Mouse (Mus musculus): ENCODE measurements at regions not wholly inside any gene's neighbourhood (a gene's known extent, or its start where the extent isn't known, plus 50 kb on each side); places are given as distances from the start of the nearest gene placed in this dataset.

GRCm38 (mm10) chr8:49845575-49845974 lies 1001.8 kb upstream of the Tenm3 start:
- CTCF ChIA-PET = no interaction called here
- POLR2A ChIA-PET = no interaction called here

GRCm38 (mm10) chr8:49831970-49832369 lies 988.2 kb upstream of the Tenm3 start:
- POLR2A ChIA-PET = no interaction called here
- CTCF ChIA-PET = no interaction called here

- ChIA-PET CTCF (interaction anchor here in 1 of 4 experiments (0.5 kb wide), 1 partner anchor 199 kb away, joined by 3 read pairs; no protein-coding TSS in a partner anchor), POLR2A (interaction anchor here in 1 of 4 experiments (0.6 kb wide), 1 partner anchor 282 kb away, joined by 6 read pairs; no protein-coding TSS in a partner anchor)
Observed at GRCm38 (mm10) chr8:49829345-49829744, 985.6 kb upstream of the Tenm3 start.

GRCm38 (mm10) chr8:49826231-49826630 lies 982.5 kb upstream of the Tenm3 start:
- CTCF ChIA-PET = no interaction called here
- POLR2A ChIA-PET = no interaction called here

GRCm38 (mm10) chr8:49825000-49825399 lies 981.2 kb upstream of the Tenm3 start:
- POLR2A ChIA-PET = interaction anchor here in 1 of 4 experiments (0.6 kb wide), 1 partner anchor 361 kb away, joined by 3 read pairs; no protein-coding TSS in a partner anchor
- CTCF ChIA-PET = no interaction called here

GRCm38 (mm10) chr8:49822791-49823190 lies 979.0 kb upstream of the Tenm3 start:
- POLR2A ChIA-PET = no interaction called here
- CTCF ChIA-PET = no interaction called here

GRCm38 (mm10) chr8:49799236-49799635 lies 955.5 kb upstream of the Tenm3 start:
- POLR2A ChIA-PET = no interaction called here

GRCm38 (mm10) chr8:49796741-49797140 lies 953.0 kb upstream of the Tenm3 start:
- ChIA-PET CTCF (no interaction called here), POLR2A (no interaction called here)

More at GRCm38 (mm10) chr8:49799236-49799635, 955.5 kb upstream of the Tenm3 start:
- CTCF ChIA-PET = no interaction called here

GRCm38 (mm10) chr8:49794491-49794890 lies 950.7 kb upstream of the Tenm3 start:
- POLR2A ChIA-PET = no interaction called here
- CTCF ChIA-PET = no interaction called here

GRCm38 (mm10) chr8:49769829-49770228 lies 926.1 kb upstream of the Tenm3 start:
- CTCF ChIA-PET = no interaction called here
- POLR2A ChIA-PET = no interaction called here

- ChIA-PET POLR2A (no interaction called here), CTCF (no interaction called here)
Observed at GRCm38 (mm10) chr8:49738043-49738442, 894.3 kb upstream of the Tenm3 start.

GRCm38 (mm10) chr8:49729156-49729555 lies 885.4 kb upstream of the Tenm3 start:
- POLR2A ChIA-PET = no interaction called here
- CTCF ChIA-PET = no interaction called here

GRCm38 (mm10) chr8:49712371-49712770 lies 868.6 kb upstream of the Tenm3 start:
- CTCF ChIA-PET = no interaction called here
- POLR2A ChIA-PET = no interaction called here

GRCm38 (mm10) chr8:49708701-49709100 lies 865.0 kb upstream of the Tenm3 start:
- POLR2A ChIA-PET = no interaction called here
- CTCF ChIA-PET = interaction anchor here in 3 of 4 experiments (0.6 to 0.7 kb wide), 4 partner anchors 31 to 1487 kb away, joined by 3 to 4 read pairs (median 4); no protein-coding TSS in a partner anchor

GRCm38 (mm10) chr8:49699058-49699457 lies 855.3 kb upstream of the Tenm3 start:
- POLR2A ChIA-PET = no interaction called here
- CTCF ChIA-PET = no interaction called here

- CTCF ChIA-PET = interaction anchor here in 1 of 4 experiments (0.5 to 0.7 kb wide), 2 partner anchors 13 to 1115 kb away, joined by 6 to 7 read pairs; no protein-coding TSS in a partner anchor
- POLR2A ChIA-PET = no interaction called here
Observed at GRCm38 (mm10) chr8:49696709-49697108, 853.0 kb upstream of the Tenm3 start.

Measured in embryonic stem cell, embryonic (primary cell).